Mouse (Mus musculus) mesoderm, embryonic 11.5 days (tissue): ENCODE data around the gene Cpa5.

Experiments
- DNase-seq: peaks from one replicate; pipeline ENCODE4 v3.0.0-alpha.2; 2012; ENCODE audit warnings: low read depth, low spot score

Gene Cpa5

GRCm38 (mm10) chr6:30679567-30679966, 68.8 kb downstream of the Cpa5 start:
- peak; percentile 42 for DNase-seq

GRCm38 (mm10) chr6:30680442-30680841, 69.6 kb downstream of the Cpa5 start:
- DNase-seq: peak; percentile 50
